Mouse (Mus musculus): ENCODE measurements around the gene Clca3a1. TPM values are rescaled to one million over a fixed set of nuclear protein-coding genes. Genes with fewer than 3 reads are reported as not detected.

Gene Clca3a1
- polyA plus RNA-seq, 1 experiment, result 0.12 TPM

GRCm38 (mm10) chr3:144719088-144719900 lies 41.5 kb downstream of the Clca3a1 start:
- H3ac ChIP-seq (ENCODE audit: control insufficient read depth, insufficient read length, low read depth), result peak overlapping the region; percentile 78
- no peaks in the 10 kb centered on the region for H3K27me3 ChIP-seq (ENCODE audit: control insufficient read depth, insufficient read depth, insufficient read length)
- no peak for TF ChIP-seq USF1 (IDR thresholded peaks at IDR 0.05; ENCODE audit: low read depth)
- TF ChIP-seq MAX (IDR thresholded peaks at IDR 0.05), result peak; percentile 46
- H3K4me3 ChIP-seq (ENCODE audit: insufficient read depth, poor library complexity, severe bottlenecking), result peak overlapping the region; percentile 95
- peaks cover 57% of the 10 kb centered on the region for H3K79me2 ChIP-seq (ENCODE audit: control insufficient read depth, insufficient read depth)
- peaks cover 26% of the 10 kb centered on the region for H3K36me3 ChIP-seq (ENCODE audit: control insufficient read depth, insufficient read depth)
- peaks cover 51% of the 10 kb centered on the region for H3K79me3 ChIP-seq (ENCODE audit: low read depth)

DNA sequence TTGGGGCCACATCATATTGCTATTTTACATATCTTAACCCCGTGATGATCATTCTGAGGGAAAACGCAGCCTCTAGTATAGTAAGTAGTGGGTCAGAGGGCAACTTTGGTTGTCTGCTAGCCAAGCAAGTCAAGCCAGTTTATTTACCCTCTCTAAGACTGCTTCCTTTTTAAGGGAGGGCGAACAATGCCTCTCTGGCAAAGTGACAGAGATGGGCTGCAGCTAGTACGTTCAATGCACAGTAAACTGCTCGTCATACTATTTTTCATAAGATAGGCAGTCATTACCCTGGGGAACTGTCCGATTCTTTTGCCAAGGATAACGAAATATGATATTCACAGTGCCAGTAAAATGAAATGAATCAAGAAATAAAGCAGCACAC lies 42.1 kb downstream of the Clca3a1 start:
- peaks cover 57% of the 10 kb centered on the region for H3K79me3 ChIP-seq (ENCODE audit: low read depth)
- TF ChIP-seq MYOD1 (IDR thresholded peaks at IDR 0.05; ENCODE audit: control insufficient read depth, insufficient read length, low read depth) (no peak), MAX (IDR thresholded peaks at IDR 0.05) (no peak), MYOG (IDR thresholded peaks at IDR 0.05; ENCODE audit: control insufficient read depth, extremely low read depth, insufficient read length) (no peak), USF1 (IDR thresholded peaks at IDR 0.05; ENCODE audit: low read depth) (peak; percentile 33), CTCF (IDR thresholded peaks at IDR 0.05; ENCODE audit: control insufficient read depth, insufficient read depth, insufficient read length) (no peak)
- peak overlapping the region; percentile 72 for H3ac ChIP-seq (ENCODE audit: control insufficient read depth, insufficient read length, low read depth)
- peaks cover 32% of the 10 kb centered on the region for H3K36me3 ChIP-seq (ENCODE audit: control insufficient read depth, insufficient read depth)
- peaks cover 62% of the 10 kb centered on the region for H3K79me2 ChIP-seq (ENCODE audit: control insufficient read depth, insufficient read depth)
- peak overlapping the region; percentile 95 for H3K4me3 ChIP-seq (ENCODE audit: insufficient read depth, poor library complexity, severe bottlenecking)
- no peaks in the 10 kb centered on the region for H3K27me3 ChIP-seq (ENCODE audit: control insufficient read depth, insufficient read depth, insufficient read length)

- Histone ChIP-seq H3K79me3 (ENCODE audit: low read depth) (peaks cover 66% of the 10 kb centered on the region), H3K79me2 (ENCODE audit: control insufficient read depth, insufficient read depth) (peaks cover 71% of the 10 kb centered on the region), H3K27me3 (ENCODE audit: control insufficient read depth, insufficient read depth, insufficient read length) (no peaks in the 10 kb centered on the region), H3K36me3 (ENCODE audit: control insufficient read depth, insufficient read depth) (peaks cover 41% of the 10 kb centered on the region), H3K4me3 (ENCODE audit: insufficient read depth, poor library complexity, severe bottlenecking) (peak overlapping the region; percentile 95), H3ac (ENCODE audit: control insufficient read depth, insufficient read length, low read depth) (no peak overlapping the region)
- TF ChIP-seq CEBPB (IDR thresholded peaks at IDR 0.05; ENCODE audit: low read depth) (no peak), MYOG (IDR thresholded peaks at IDR 0.05; ENCODE audit: control insufficient read depth, extremely low read depth, insufficient read length) (no peak), USF1 (IDR thresholded peaks at IDR 0.05; ENCODE audit: low read depth) (no peak), MYOD1 (IDR thresholded peaks at IDR 0.05; ENCODE audit: control insufficient read depth, insufficient read length, low read depth) (no peak), FOSL1 (IDR thresholded peaks at IDR 0.05; ENCODE audit: insufficient read depth, low read length, poor library complexity, severe bottlenecking) (no peak), MAX (IDR thresholded peaks at IDR 0.05) (no peak), CTCF (IDR thresholded peaks at IDR 0.05; ENCODE audit: control insufficient read depth, insufficient read depth, insufficient read length) (no peak)
Observed at GRCm38 (mm10) chr3:144717835-144718234, 42.9 kb downstream of the Clca3a1 start.

DNA sequence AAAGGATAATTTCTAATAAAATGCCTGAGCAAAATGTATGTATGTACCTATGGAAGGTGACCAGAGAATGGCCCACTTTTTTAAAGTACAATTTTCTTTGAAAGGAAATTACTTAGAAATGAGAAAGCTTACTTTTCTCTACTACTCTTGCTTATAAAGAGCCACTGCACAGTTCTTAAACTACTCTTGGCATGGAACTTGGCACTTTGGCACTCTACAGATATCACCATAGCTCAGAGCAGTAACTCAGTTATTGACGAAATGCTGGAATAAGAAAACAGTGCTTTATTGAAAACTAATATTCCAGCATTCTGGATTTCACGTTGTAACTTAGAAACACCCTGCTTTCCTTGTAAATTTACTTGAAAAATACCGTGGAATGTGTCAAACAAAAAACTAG lies 43.7 kb downstream of the Clca3a1 start:
- H3ac ChIP-seq (ENCODE audit: control insufficient read depth, insufficient read length, low read depth), result no peak overlapping the region
- H3K27me3 ChIP-seq (ENCODE audit: control insufficient read depth, insufficient read depth, insufficient read length), result no peaks in the 10 kb centered on the region
- H3K79me2 ChIP-seq (ENCODE audit: control insufficient read depth, insufficient read depth), result peaks cover 78% of the 10 kb centered on the region
- TF ChIP-seq MYOG (IDR thresholded peaks at IDR 0.05; ENCODE audit: control insufficient read depth, extremely low read depth, insufficient read length) (no peak), MYOD1 (IDR thresholded peaks at IDR 0.05; ENCODE audit: control insufficient read depth, insufficient read length, low read depth) (no peak), FOSL1 (IDR thresholded peaks at IDR 0.05; ENCODE audit: insufficient read depth, low read length, poor library complexity, severe bottlenecking) (no peak), CTCF (IDR thresholded peaks at IDR 0.05; ENCODE audit: control insufficient read depth, insufficient read depth, insufficient read length) (no peak), USF1 (IDR thresholded peaks at IDR 0.05; ENCODE audit: low read depth) (no peak), CEBPB (IDR thresholded peaks at IDR 0.05; ENCODE audit: low read depth) (no peak), MAX (IDR thresholded peaks at IDR 0.05) (no peak)
- peaks cover 48% of the 10 kb centered on the region for H3K36me3 ChIP-seq (ENCODE audit: control insufficient read depth, insufficient read depth)
- H3K79me3 ChIP-seq (ENCODE audit: low read depth), result peaks cover 72% of the 10 kb centered on the region
- no peak overlapping the region for H3K4me3 ChIP-seq (ENCODE audit: insufficient read depth, poor library complexity, severe bottlenecking)

DNA sequence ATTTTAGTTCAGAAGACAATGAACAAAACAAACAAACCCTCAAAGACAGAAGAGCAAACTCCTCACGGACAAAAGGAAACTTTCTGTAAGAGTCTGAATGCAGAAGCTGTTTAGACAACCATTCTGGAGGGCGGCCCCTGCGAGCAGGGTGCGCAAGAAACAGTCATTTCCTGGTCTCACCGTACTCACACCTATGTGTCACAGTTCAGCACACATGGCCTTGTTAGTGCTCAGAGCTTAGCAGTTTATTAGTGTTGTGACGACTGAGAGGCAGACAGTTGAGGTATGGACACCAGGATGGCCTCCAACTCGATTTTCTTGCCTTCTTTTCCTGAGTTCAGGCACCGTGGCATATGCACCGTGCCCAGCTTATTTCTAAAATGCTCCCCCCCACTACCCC lies 44.9 kb downstream of the Clca3a1 start:
- no peak overlapping the region for H3K4me3 ChIP-seq (ENCODE audit: insufficient read depth, poor library complexity, severe bottlenecking)

DNA sequence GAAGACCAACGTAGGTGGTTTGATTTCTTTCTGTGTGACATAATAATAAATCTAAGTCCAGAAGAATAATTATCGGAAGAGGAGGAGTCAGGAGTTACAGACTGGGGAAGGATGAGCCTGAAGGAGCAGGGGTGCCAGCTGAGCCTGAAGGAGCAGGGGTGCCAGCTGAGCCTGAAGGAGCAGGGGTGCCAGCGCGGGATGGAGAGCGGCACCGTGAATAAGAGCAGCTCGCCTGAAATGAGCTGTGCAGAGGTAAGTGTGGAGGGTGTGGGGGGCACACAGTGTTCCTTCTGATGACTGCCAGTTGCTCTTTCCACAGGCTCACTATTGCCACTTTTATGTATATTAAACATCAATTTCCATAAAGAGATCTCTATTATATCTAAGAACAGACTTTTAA lies 45.7 kb downstream of the Clca3a1 start:
- TF ChIP-seq CEBPB (IDR thresholded peaks at IDR 0.05; ENCODE audit: low read depth) (no peak), MAX (IDR thresholded peaks at IDR 0.05) (no peak), CTCF (IDR thresholded peaks at IDR 0.05; ENCODE audit: control insufficient read depth, insufficient read depth, insufficient read length) (no peak), FOSL1 (IDR thresholded peaks at IDR 0.05; ENCODE audit: insufficient read depth, low read length, poor library complexity, severe bottlenecking) (no peak), USF1 (IDR thresholded peaks at IDR 0.05; ENCODE audit: low read depth) (no peak), MYOG (IDR thresholded peaks at IDR 0.05; ENCODE audit: control insufficient read depth, extremely low read depth, insufficient read length) (no peak), MYOD1 (IDR thresholded peaks at IDR 0.05; ENCODE audit: control insufficient read depth, insufficient read length, low read depth) (no peak)
- Histone ChIP-seq H3ac (ENCODE audit: control insufficient read depth, insufficient read length, low read depth) (no peak overlapping the region), H3K36me3 (ENCODE audit: control insufficient read depth, insufficient read depth) (peaks cover 67% of the 10 kb centered on the region), H3K79me3 (ENCODE audit: low read depth) (peaks cover 79% of the 10 kb centered on the region), H3K27me3 (ENCODE audit: control insufficient read depth, insufficient read depth, insufficient read length) (no peaks in the 10 kb centered on the region), H3K79me2 (ENCODE audit: control insufficient read depth, insufficient read depth) (peaks cover 99% of the 10 kb centered on the region), H3K4me3 (ENCODE audit: insufficient read depth, poor library complexity, severe bottlenecking) (no peak overlapping the region)

More for the DNA sequence above, 44.9 kb downstream of the Clca3a1 start:
- Histone ChIP-seq H3K79me2 (ENCODE audit: control insufficient read depth, insufficient read depth) (peaks cover 90% of the 10 kb centered on the region), H3K79me3 (ENCODE audit: low read depth) (peaks cover 77% of the 10 kb centered on the region), H3ac (ENCODE audit: control insufficient read depth, insufficient read length, low read depth) (no peak overlapping the region), H3K27me3 (ENCODE audit: control insufficient read depth, insufficient read depth, insufficient read length) (no peaks in the 10 kb centered on the region), H3K36me3 (ENCODE audit: control insufficient read depth, insufficient read depth) (peaks cover 59% of the 10 kb centered on the region)
- no peak for TF ChIP-seq USF1 (IDR thresholded peaks at IDR 0.05; ENCODE audit: low read depth)
- TF ChIP-seq CTCF (IDR thresholded peaks at IDR 0.05; ENCODE audit: control insufficient read depth, insufficient read depth, insufficient read length), result no peak
- TF ChIP-seq FOSL1 (IDR thresholded peaks at IDR 0.05; ENCODE audit: insufficient read depth, low read length, poor library complexity, severe bottlenecking), result no peak
